Mouse (Mus musculus) cerebral cortex, adult 2 months (tissue): ENCODE data around the gene Gm8094.

Experiments
- WGBS: fragments of 180-500 bp; shearing (Covaris S2); methylation state at CpG from one replicate; pipeline ENCODE4 v1.1.7; 2018; 5-methylcytosine and 5-hydroxymethylcytosine counted together

The Gm8094 gene

GRCm38 (mm10) chr14:43076543-43076942 lies at the start of gene Gm8094:
Gene Gm8094 (minus strand): TSS chr14:43076643.
- 93% methylated on average over 2 of the region's 2 CpGs for WGBS

DNA sequence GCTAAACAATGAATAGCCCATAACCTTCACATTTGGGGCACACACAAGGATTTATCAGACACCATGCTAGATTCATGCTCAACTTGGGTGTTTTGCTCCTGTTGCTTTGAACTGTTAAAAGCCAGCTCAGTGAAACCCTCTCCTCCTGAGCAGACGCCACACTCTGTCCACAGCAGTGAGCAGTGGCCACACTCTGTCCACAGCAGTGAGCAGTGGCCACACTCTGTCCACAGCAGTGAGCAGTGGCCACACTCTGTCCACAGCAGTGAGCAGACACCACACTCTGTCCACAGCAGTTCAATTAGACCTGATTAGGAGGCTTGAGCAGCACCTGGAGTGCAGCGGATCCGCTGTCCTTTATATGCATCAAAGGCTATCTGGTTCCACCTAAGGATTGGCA lies 43.2 kb upstream of the Gm8094 start:
- WGBS: 92% methylated on average over 3 of the region's 3 CpGs

DNA sequence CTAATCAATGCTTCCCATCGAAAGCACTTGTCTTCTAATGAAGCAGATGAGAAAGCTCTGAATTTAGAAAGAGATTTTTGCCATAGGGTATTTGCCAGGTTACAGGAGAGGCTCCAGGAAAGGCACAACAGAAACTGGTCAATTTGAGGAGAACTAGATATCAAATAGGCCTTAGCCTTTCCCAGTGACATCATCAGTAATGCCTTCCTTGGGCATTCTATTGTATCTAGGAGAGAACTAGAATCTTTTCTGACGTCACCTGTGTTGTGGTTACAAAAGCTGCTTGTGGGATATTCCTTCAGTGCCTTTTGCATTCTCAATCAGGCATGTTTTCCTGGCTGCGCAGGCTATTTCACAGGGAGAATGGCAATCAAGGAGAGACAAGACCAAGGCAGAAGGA lies 23.9 kb upstream of the Gm8094 start, which contains the start of gene Gm8104:
TSS of gene Gm8104 (plus strand) at position 301 of the 400 bp plus-strand sequence.
- 74% methylated on average over 3 of the region's 3 CpGs for WGBS

GRCm38 (mm10) chr14:43089103-43089919 lies 12.9 kb upstream of the Gm8094 start:
- WGBS: 48% methylated on average over 1 of the region's 14 CpGs

DNA sequence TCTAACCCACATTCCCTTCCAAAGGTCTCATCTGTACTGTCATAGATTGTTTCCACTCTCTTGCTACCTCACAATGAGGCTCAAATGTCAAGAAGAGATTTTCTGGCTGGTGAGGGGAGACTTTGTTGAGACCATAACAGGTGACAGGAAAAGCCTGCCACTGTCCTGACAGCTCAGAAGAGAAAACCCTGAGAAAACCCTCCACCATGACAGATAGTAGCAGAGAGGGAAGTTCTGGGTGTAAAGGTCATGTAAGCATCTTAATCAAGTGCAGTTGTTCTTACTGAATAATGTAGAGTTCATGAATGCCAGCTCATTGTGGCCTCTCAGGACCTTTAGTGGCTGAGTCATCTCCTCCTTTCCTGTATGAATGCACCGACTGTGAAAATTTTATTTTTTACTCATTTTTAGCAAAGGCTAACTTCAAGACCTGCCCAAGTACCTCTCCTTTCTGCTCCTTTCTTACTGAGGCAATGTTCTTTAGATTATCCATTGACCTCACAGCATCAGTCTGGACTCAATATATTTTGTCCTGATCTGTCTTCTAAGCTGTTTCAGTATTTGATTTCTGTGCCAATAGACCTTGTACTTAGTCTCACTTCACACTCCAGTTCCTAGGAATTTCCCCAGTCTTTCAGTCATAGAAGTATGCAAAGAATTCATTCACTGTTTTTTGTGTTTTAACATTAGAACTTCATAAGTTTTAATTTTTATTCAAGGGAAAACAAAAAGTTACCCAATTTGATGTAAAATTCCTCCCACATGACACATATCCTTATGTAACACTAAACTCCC lies 8.7 kb upstream of the Gm8094 start:
- 62% methylated on average over 1 of the region's 1 CpGs for WGBS

GRCm38 (mm10) chr14:43060179-43060578 lies 16.3 kb downstream of the Gm8094 start:
- 67% methylated on average over 4 of the region's 4 CpGs for WGBS

DNA sequence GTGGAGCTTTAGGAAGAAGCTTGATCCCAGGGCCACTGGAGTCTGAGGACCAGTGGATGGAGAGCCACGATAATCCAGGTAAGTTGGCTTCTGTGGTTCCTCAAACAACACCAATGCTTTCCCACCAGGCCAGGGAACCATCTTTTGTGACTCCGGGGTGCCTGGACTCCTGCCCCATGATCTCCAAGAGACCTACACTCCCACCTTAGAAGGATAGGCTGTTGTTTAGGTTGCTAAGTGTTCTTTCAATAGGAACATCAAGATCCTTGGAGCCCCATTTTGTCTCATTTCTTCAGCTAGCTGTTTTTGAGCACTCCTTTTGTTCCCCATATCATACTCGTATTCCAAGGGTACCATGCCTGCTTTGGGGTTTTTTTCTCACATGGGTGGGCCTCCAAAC lies 18.4 kb downstream of the Gm8094 start:
- WGBS: 74% methylated on average over 3 of the region's 3 CpGs
